Mouse (Mus musculus): ENCODE data around the gene Secisbp2.

DNA sequence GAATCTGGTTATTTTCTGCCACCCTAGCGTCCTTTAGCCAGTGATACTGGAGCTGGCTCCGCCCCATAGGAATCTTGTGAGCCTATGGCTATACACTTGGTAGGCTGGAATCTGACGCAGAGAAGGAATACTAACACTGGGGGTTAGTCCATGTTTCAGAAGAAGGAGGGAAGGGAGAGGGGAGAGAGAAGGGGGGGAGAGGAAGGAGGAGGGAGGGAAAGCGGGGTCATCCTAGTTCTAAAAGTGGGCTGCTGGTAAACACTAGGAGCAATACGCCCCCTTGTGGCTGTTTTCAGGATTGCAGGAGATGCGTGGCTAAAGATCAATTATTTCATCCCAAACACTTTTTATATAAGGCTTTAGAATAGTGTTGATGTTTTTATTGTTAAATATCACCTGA is 33.6 kb upstream of the Secisbp2 start:
- TF ChIP-seq POLR2A (IDR thresholded peaks at IDR 0.05; ENCODE audit: control insufficient read depth, low read depth, low read length) (no peak), CTCF (IDR thresholded peaks at IDR 0.05; ENCODE audit: control insufficient read depth, insufficient read depth, insufficient replicate concordance, low read depth, low read length) (peak; percentile 66; the same call in 1 of the 2 replicates)
